Mouse (Mus musculus): Measurements from ENCODE around the gene Irf2bp1. TPM values are rescaled to one million over a fixed set of nuclear protein-coding genes. Genes with fewer than 3 reads are reported as not detected.
A peak's percentile ranks its signal among the peaks of the same experiment; 100 is the strongest.

The Irf2bp1 gene
- polyA plus RNA-seq, 1 experiment from 2014 or later = 26.6 TPM

DNA sequence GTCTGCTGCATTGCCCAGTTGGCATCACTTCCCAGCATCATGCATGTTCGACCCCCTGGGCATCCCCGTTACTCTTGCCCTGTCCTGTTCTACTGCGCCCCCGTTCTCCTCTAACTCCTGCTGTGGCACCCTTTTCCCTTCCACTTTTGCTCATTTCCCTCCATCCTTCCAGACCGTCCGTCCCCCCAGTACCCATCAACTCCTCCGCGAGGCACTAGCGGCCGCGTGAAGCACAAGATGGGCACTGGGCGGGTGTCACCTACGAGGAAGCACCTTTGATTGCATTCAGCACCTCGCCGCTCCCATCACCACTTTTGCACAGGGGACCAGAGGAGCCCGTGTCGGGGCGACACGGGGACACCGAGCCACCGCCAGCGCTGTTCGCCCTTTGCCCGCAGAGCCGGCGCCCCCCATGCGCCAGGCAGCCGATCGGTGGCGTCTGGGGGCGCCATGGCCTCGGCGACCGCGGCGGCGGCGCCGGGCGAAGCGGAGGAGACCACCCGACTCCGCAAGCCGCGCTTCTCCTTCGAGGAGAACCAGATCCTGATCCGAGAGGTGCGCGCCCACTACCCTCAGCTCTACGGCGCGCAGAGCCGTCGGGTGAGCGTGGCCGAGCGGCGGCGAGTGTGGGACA is 12.1 kb upstream of the Irf2bp1 start:
- ATAC-seq (ENCODE audit: low read depth) = no peak
- Histone ChIP-seq H3K9ac (ENCODE audit: low read depth, low read length) (peak overlapping the region; percentile 62), H3K27ac (replicated peaks; ENCODE audit: low read depth, low read length) (no peak overlapping the region), H3K4me3 (ENCODE audit: low read depth, low read length) (peak overlapping the region; percentile 57), H3K4me2 (ENCODE audit: low read depth, low read length) (peak overlapping the region; percentile 83), H3K4me1 (ENCODE audit: control insufficient read depth, insufficient read depth, low read length) (no peaks in the 10 kb centered on the region), H3K36me3 (ENCODE audit: control insufficient read depth, insufficient read depth, low read length) (peaks cover 9% of the 10 kb centered on the region; the same call in 1 of the 2 replicates), H3K27me3 (replicated peaks; ENCODE audit: control insufficient read depth, insufficient read depth, low read length) (peaks cover 16% of the 10 kb centered on the region), H3K9me3 (ENCODE audit: control insufficient read depth, low read length) (no peaks in the 10 kb centered on the region)
- WGBS = under 1% methylated on average over 46 of the region's 59 CpGs
- no peak for DNase-seq (ENCODE audit: low spot score)

DNA sequence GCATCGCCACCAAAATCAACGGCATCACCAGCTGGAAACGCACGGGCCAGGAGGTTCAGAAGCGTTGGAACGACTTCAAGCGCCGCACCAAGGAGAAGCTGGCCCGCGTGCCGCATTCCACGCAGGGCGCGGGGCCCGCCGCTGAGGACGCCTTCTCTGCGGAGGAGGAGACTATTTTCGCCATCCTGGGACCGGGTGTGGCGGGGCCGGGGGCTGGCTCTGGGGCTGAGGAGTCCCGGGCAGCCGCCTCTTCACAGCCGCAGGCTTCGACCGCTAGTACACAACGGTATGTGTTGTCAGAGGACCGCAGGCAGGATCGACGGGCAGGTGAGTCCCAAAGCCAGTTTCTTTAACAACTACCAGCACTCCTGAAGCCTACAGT is 11.6 kb upstream of the Irf2bp1 start:
- Histone ChIP-seq H3K9me3 (ENCODE audit: control insufficient read depth, low read length) (no peaks in the 10 kb centered on the region), H3K9ac (ENCODE audit: low read depth, low read length) (peak overlapping the region; percentile 62), H3K4me3 (ENCODE audit: low read depth, low read length) (peak overlapping the region; percentile 57), H3K4me1 (ENCODE audit: control insufficient read depth, insufficient read depth, low read length) (no peaks in the 10 kb centered on the region), H3K27ac (replicated peaks; ENCODE audit: low read depth, low read length) (no peak overlapping the region), H3K27me3 (replicated peaks; ENCODE audit: control insufficient read depth, insufficient read depth, low read length) (peaks cover 16% of the 10 kb centered on the region), H3K4me2 (ENCODE audit: low read depth, low read length) (peak overlapping the region; percentile 83), H3K36me3 (ENCODE audit: control insufficient read depth, insufficient read depth, low read length) (peaks cover 9% of the 10 kb centered on the region; the same call in 1 of the 2 replicates)
- ATAC-seq (ENCODE audit: low read depth) (no peak), DNase-seq (ENCODE audit: low spot score) (no peak)
- WGBS = 3% methylated on average over 28 of the region's 31 CpGs

DNA sequence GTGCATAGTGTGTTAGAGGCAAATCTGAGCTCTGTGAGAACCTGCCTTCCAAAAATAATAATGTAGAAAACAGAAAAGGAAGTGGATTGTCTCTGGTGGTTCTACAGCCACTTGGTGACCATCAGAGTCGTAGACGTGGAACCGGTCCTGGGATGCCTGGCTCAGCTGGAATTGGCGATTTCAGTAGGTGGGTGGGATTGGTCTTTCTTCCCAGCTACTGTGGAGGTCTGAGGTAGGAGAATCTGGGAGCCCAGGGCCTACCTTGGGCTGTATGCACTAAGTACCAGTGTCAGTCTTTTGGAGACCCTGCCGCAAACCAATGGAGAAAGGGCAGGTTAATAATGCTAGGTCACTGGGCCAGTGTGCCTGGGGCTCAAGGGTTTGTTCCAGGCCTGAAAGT is 10.8 kb upstream of the Irf2bp1 start:
- H3K4me3 ChIP-seq (ENCODE audit: low read depth, low read length) = peak overlapping the region; percentile 57; the same call in 1 of the 2 replicates
- no peak overlapping the region for H3K9ac ChIP-seq (ENCODE audit: low read depth, low read length)
- WGBS = 93% methylated on average over 5 of the region's 5 CpGs
- H3K27me3 ChIP-seq (replicated peaks; ENCODE audit: control insufficient read depth, insufficient read depth, low read length) = peaks cover 16% of the 10 kb centered on the region
- DNase-seq (ENCODE audit: low spot score) (no peak), ATAC-seq (ENCODE audit: low read depth) (no peak)
- H3K9me3 ChIP-seq (ENCODE audit: control insufficient read depth, low read length) = no peaks in the 10 kb centered on the region
- no peak overlapping the region for H3K27ac ChIP-seq (replicated peaks; ENCODE audit: low read depth, low read length)
- H3K4me2 ChIP-seq (ENCODE audit: low read depth, low read length) = peak overlapping the region; percentile 83
- H3K36me3 ChIP-seq (ENCODE audit: control insufficient read depth, insufficient read depth, low read length) = peaks cover 9% of the 10 kb centered on the region; the same call in 1 of the 2 replicates
- no peaks in the 10 kb centered on the region for H3K4me1 ChIP-seq (ENCODE audit: control insufficient read depth, insufficient read depth, low read length)

DNA sequence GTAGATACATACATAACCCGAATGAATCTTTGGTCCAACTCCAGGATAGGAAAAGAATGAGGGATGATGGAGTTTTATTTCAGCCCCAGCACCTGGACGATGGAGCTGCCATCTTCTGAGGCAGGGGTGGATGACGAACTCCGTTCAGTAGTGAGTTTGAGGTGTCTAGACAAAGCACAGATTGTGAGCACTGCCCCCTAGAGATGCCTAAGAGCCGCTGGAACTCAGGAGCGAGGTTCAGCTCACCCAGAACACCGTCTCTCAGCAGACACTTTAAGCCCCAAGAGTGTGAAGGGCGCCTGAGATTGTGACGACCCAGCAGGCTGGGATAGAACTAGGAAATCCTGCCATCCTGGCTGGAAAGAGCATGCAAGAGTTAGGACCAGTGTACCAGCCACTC is 5.0 kb upstream of the Irf2bp1 start:
- DNase-seq (ENCODE audit: low spot score) (no peak), ATAC-seq (ENCODE audit: low read depth) (no peak)
- Histone ChIP-seq H3K27ac (replicated peaks; ENCODE audit: low read depth, low read length) (no peak overlapping the region), H3K4me3 (ENCODE audit: low read depth, low read length) (no peak overlapping the region), H3K4me1 (ENCODE audit: control insufficient read depth, insufficient read depth, low read length) (no peaks in the 10 kb centered on the region; the same call in 1 of the 2 replicates), H3K27me3 (replicated peaks; ENCODE audit: control insufficient read depth, insufficient read depth, low read length) (no peaks in the 10 kb centered on the region), H3K9ac (ENCODE audit: low read depth, low read length) (0 out of 2 replicates have a peak overlapping the region, but pooled peaks have one; percentile 10), H3K4me2 (ENCODE audit: low read depth, low read length) (no peak overlapping the region), H3K9me3 (ENCODE audit: control insufficient read depth, low read length) (no peaks in the 10 kb centered on the region), H3K36me3 (ENCODE audit: control insufficient read depth, insufficient read depth, low read length) (peaks cover 9% of the 10 kb centered on the region; the same call in 1 of the 2 replicates)
- WGBS = 34% methylated on average over 9 of the region's 9 CpGs

DNA sequence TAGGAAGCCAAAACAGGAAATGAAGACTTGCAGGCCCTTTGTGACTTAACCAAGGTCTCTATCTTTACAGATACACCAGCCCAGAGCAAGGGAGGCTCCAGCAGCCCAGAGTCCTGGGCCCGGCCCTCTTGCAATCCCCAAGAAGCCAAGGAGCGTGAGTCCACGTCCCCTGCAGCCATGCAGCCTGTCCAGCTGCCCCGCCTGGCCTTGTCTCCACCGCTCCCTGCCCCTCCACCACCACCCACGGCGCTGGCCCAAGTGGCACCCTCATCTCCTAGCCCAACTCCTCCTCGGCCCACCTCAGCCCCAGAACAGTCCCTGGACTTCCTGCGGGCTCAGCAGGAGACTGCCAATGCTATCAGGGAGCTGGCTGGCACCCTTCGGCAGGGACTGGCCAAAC is 3.4 kb upstream of the Irf2bp1 start:
- ATAC-seq (ENCODE audit: low read depth) = no peak
- H3K4me2 ChIP-seq (ENCODE audit: low read depth, low read length) = peak overlapping the region; percentile 52
- H3K36me3 ChIP-seq (ENCODE audit: control insufficient read depth, insufficient read depth, low read length) = peaks cover 12% of the 10 kb centered on the region
- WGBS = 68% methylated on average over 8 of the region's 10 CpGs
- peaks cover 7% of the 10 kb centered on the region for H3K4me1 ChIP-seq (ENCODE audit: control insufficient read depth, insufficient read depth, low read length)
- no peaks in the 10 kb centered on the region for H3K9me3 ChIP-seq (ENCODE audit: control insufficient read depth, low read length)
- H3K27ac ChIP-seq (replicated peaks; ENCODE audit: low read depth, low read length) = no peak overlapping the region; the same call in 1 of the 2 replicates
- H3K4me3 ChIP-seq (ENCODE audit: low read depth, low read length) = peak overlapping the region; percentile 37
- H3K27me3 ChIP-seq (replicated peaks; ENCODE audit: control insufficient read depth, insufficient read depth, low read length) = no peaks in the 10 kb centered on the region
- H3K9ac ChIP-seq (ENCODE audit: low read depth, low read length) = peak overlapping the region; percentile 55
- no peak for DNase-seq (ENCODE audit: low spot score)

DNA sequence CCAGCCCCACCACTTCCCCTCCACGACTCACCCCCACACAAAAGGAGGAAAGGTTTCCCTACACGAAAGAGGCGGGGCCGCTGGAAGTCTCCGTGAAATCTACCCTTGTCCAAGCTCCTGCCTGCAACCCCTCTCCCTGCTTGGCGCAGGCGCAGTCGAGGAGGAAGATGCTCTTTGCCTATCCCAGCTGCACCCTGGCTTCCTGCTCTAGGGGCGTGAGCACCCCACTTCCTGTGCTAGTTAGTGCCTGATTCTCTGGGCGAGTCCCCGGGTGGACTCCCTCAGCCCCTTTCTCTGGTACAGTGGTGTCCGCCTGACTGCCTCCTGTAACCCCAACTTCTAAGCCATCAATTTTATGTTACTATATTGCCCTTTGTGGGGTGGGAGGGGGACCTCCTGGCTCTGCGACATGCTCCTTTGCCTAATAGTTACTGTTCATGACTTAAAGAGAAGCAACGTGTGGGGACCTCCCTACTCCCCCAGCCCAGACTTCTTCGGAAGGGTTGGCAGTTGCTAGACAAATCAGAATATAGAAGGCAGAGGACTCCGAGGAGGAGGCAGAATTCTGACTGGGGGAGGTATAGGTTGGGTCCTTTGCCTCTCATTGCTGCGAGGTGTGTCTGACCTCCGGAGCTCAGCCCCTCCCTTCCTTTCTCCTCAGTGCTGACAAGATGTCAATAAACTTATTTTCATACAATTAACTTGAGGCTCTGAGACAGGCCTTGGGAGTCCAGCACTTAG is 2.6 kb upstream of the Irf2bp1 start:
- Histone ChIP-seq H3K27ac (replicated peaks; ENCODE audit: low read depth, low read length) (peak overlapping the region; percentile 82; the same call in 1 of the 2 replicates), H3K4me3 (ENCODE audit: low read depth, low read length) (peak overlapping the region; percentile 37), H3K4me2 (ENCODE audit: low read depth, low read length) (peak overlapping the region; percentile 52), H3K4me1 (ENCODE audit: control insufficient read depth, insufficient read depth, low read length) (peaks cover 16% of the 10 kb centered on the region), H3K27me3 (replicated peaks; ENCODE audit: control insufficient read depth, insufficient read depth, low read length) (no peaks in the 10 kb centered on the region), H3K9me3 (ENCODE audit: control insufficient read depth, low read length) (no peaks in the 10 kb centered on the region), H3K9ac (ENCODE audit: low read depth, low read length) (peak overlapping the region; percentile 55), H3K36me3 (ENCODE audit: control insufficient read depth, insufficient read depth, low read length) (peaks cover 21% of the 10 kb centered on the region)
- 44% methylated on average over 18 of the region's 18 CpGs for WGBS
- DNase-seq (ENCODE audit: low spot score) (peak; percentile 72), ATAC-seq (ENCODE audit: low read depth) (no peak)

DNA sequence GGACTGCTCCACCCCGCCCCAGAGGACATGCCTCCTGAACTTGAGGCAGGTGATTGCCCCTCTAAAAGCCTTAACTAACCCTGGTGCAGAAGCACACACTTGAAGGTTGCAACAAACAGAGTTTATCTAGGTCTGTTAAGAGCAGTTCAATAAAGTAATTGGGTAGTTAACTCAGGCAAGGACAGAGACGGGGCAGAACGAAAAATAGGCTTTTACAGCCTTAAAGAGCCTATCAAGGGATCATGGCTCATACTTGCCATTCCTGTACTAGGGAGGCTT is 2.1 kb upstream of the Irf2bp1 start:
- no peak for DNase-seq (ENCODE audit: low spot score)
- peak overlapping the region; percentile 82 for H3K27ac ChIP-seq (replicated peaks; ENCODE audit: low read depth, low read length)
- H3K27me3 ChIP-seq (replicated peaks; ENCODE audit: control insufficient read depth, insufficient read depth, low read length) = no peaks in the 10 kb centered on the region
- H3K9ac ChIP-seq (ENCODE audit: low read depth, low read length) = no peak overlapping the region
- WGBS = 73% methylated on average over 3 of the region's 3 CpGs
- H3K36me3 ChIP-seq (ENCODE audit: control insufficient read depth, insufficient read depth, low read length) = peaks cover 19% of the 10 kb centered on the region
- peaks cover 17% of the 10 kb centered on the region for H3K4me1 ChIP-seq (ENCODE audit: control insufficient read depth, insufficient read depth, low read length)
- no peak overlapping the region for H3K4me2 ChIP-seq (ENCODE audit: low read depth, low read length)
- H3K4me3 ChIP-seq (ENCODE audit: low read depth, low read length) = no peak overlapping the region
- no peaks in the 10 kb centered on the region for H3K9me3 ChIP-seq (ENCODE audit: control insufficient read depth, low read length)
- no peak for ATAC-seq (ENCODE audit: low read depth)

DNA sequence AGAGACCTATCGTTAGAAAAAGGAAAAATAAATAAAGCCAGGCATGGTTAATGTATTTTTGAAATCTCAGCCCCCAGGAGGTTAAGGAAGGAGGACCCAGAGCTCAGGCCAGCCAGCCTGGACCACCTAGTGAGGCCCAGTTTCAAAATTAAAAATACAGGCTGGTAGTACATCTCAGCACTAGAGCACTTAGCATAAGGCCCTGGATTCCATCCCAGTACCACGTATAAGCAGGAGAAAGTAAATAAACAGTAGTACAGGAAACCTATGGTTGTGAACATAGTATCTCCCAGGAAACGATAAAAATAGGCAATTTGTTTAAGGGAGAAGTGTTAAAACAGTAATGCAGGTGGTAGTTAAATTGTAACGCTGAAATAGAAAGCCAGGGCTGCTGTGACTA is 1.7 kb upstream of the Irf2bp1 start:
- Histone ChIP-seq H3K27ac (replicated peaks; ENCODE audit: low read depth, low read length) (peak overlapping the region; percentile 82), H3K9ac (ENCODE audit: low read depth, low read length) (peak overlapping the region; percentile 72), H3K27me3 (replicated peaks; ENCODE audit: control insufficient read depth, insufficient read depth, low read length) (no peaks in the 10 kb centered on the region), H3K4me1 (ENCODE audit: control insufficient read depth, insufficient read depth, low read length) (peaks cover 17% of the 10 kb centered on the region), H3K36me3 (ENCODE audit: control insufficient read depth, insufficient read depth, low read length) (peaks cover 23% of the 10 kb centered on the region), H3K4me2 (ENCODE audit: low read depth, low read length) (peak overlapping the region; percentile 93), H3K9me3 (ENCODE audit: control insufficient read depth, low read length) (no peaks in the 10 kb centered on the region), H3K4me3 (ENCODE audit: low read depth, low read length) (peak overlapping the region; percentile 36)
- ATAC-seq (ENCODE audit: low read depth) = no peak
- WGBS = 25% methylated on average over 4 of the region's 4 CpGs
- no peak for DNase-seq (ENCODE audit: low spot score)
